Mouse (Mus musculus) heart, postnatal 36 days (tissue): ENCODE results near the gene Pnpla1. TPM values are rescaled to one million over a fixed set of nuclear protein-coding genes. Genes with fewer than 3 reads are reported as not detected.
"Not testable (repeated sequence)": the region's sequence is repeated elsewhere in the genome, so short reads cannot be mapped to it uniquely, and the experiment has no call there.

Source experiments
- DNase-seq, 2 experiments: peaks; one replicate each; pipeline ENCODE4 v3.0.0; 2021 to 2022
- intact Hi-C: fragments of 180-260 bp; cut with DNase I; formaldehyde crosslinking; loops from one replicate; pipeline ENCODE4 v1.15.1; 2025
- total RNA-seq, 2 experiments: library from RNA; stranded (reverse); gene quantifications; 2 replicates each; pipeline ENCODE4 v1.2.3; 2021

Gene Pnpla1
- total RNA-seq, 2 experiments from 2014 or later: not detected

DNA sequence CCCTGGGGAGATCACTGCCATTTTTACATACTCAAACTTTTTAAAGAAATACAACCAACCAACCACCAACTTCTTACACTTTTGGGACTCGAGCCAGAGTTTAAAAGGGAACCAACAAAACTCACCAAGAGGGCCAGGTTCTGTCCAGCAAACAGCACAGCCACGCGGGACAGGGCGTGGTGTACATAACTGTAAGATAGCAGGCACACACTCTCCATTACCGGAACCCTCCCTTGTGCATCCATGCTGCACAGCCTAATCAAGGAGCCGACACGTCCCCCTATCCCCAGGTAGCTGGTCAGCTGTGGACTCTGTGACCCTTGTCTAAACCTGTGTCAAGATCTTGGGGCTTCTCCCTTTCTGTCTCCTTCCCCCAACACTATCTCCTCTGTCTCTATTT is 20.4 kb upstream of the Pnpla1 start:
- no peak for DNase-seq
- intact Hi-C loops: no loop called here

GRCm38 (mm10) chr17:28841947-28842346 is 16.3 kb upstream of the Pnpla1 start:
- intact Hi-C loops: not testable (repeated sequence)

GRCm38 (mm10) chr17:28843665-28844064 is 14.5 kb upstream of the Pnpla1 start:
- no peak for DNase-seq
- intact Hi-C loops: no loop called here

More at GRCm38 (mm10) chr17:28841947-28842346, 16.3 kb upstream of the Pnpla1 start:
- not testable (repeated sequence) for DNase-seq

DNA sequence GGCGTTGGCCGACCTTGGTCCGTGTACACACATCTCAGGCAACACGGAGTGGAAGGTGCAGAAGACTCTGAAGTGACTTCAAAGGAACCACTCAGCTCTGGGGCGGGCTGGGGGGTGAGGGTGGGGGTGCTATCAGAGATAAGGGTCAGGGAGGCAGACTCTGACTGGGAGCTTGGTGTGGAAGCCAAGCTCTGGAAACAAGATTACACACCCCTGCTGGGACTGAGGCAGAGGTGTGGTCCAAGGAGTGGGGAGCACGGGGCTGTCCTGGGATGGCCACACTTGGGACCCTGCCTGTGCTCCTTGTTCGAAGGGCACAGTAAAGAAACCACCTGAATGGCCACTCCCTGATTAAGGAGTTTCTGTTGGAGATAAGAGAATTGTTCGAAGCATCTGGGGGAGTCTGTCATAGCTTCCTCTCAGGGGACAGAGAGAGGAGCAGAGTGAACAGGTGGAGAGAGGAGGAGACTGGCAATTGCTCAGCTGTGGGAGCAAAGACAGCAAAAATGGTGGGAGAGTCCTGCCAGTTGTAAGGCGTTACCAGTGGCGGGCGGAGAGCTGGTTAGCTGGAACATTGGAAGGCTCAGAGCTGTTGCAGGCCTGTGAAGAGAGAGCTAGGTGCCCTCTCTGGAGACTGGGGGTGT is 11.1 kb upstream of the Pnpla1 start:
- intact Hi-C loops: no loop called here
- no peak for DNase-seq

- intact Hi-C loops: no loop called here
- no peak for DNase-seq
Measured at GRCm38 (mm10) chr17:28850511-28850910, 7.7 kb upstream of the Pnpla1 start.

DNA sequence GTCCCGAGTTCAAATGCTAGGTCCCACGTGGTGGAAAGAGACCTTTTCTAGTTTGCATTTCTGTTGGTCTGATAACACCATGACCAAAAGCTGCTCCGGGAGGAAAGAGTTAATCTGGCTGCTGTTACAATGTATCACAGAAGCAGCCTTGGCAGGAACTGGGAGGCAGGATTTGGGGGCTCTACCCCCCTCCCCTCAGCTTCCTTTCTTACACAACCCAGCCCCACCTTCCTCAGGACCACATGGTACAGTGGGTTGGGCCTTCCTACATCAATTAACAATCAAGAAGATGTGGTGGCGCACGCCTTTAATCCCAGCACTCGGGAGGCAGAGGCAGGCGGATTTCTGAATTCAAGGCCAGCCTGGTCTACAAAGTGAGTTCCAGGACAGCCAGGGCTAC is 3.8 kb upstream of the Pnpla1 start:
- intact Hi-C loops: no loop called here
- DNase-seq: no peak

- DNase-seq: peak in 1 of 2 experiments; percentile 22
Measured at GRCm38 (mm10) chr17:28855166-28855885, 2.9 kb upstream of the Pnpla1 start.

DNA sequence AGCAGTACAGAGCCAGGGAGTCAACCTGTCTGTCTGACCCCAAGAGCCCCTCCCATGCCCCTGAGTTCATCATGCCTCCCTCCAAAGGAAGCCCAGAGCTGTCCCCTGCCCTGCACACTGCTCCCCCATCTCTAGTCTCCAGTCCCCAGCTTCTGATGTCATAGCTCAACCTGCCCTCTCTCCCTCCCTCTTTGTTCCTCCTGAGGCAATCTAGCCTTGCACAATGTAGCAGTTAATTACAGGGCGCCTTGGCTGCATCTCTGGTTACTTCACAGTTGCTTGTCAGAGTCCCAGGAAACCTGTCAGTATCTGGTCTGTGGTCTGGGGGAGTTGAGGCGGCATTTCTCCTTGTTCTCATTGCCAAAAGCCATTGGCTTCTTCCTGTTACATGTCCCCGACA is 2.2 kb upstream of the Pnpla1 start:
- DNase-seq: no peak
- intact Hi-C loops: no loop called here

More at GRCm38 (mm10) chr17:28855166-28855885, 2.9 kb upstream of the Pnpla1 start:
- intact Hi-C loops: no loop called here

- intact Hi-C loops: no loop called here
- DNase-seq: no peak
Measured at GRCm38 (mm10) chr17:28863926-28864325, 5.7 kb downstream of the Pnpla1 start.

DNA sequence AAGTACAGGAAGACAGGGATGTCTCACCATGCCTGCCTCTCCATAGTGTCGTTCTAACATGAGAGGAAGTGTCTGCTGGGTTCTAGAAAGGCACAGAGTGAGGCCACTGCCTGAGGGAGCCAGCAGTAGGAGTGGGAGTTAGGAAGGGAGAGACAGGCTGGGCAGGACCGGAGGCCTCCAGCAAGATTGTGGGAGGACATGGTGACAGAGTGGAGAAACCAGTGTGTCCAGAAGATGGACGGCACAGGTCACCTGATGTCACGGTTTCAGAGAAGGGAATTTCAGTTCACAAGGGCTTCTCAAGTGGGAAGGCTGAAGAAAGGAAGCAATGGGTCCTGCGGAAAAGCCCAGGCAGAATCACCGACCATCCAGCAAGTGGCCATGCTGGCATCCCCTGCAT is 6.3 kb downstream of the Pnpla1 start:
- DNase-seq: no peak
- intact Hi-C loops: no loop called here

DNA sequence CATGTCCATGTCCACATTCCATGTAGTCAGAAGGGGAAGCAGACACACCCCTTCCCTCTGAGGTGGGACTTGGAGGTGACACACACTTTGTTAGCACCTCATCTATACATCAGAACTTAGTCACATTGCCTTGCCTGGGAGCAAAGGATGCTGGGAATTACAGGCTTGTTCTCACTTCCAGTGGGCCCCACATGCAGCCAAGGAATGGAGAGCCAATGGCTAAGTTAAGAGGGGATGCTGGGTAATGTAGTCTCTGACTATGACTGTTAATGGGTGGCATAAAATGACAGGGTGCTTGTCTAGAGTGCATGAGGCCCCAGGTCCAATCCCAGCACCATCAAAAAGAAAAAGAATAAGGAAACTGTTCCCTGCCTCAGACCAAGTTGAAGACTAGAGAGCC is 8.7 kb downstream of the Pnpla1 start:
- intact Hi-C loops: no loop called here
- DNase-seq: no peak

- DNase-seq: no peak
- intact Hi-C loops: no loop called here
Measured at GRCm38 (mm10) chr17:28867381-28867780, 9.2 kb downstream of the Pnpla1 start.

- intact Hi-C loops: no loop called here
- no peak for DNase-seq
Measured at GRCm38 (mm10) chr17:28869412-28870110, 11.3 kb downstream of the Pnpla1 start.

DNA sequence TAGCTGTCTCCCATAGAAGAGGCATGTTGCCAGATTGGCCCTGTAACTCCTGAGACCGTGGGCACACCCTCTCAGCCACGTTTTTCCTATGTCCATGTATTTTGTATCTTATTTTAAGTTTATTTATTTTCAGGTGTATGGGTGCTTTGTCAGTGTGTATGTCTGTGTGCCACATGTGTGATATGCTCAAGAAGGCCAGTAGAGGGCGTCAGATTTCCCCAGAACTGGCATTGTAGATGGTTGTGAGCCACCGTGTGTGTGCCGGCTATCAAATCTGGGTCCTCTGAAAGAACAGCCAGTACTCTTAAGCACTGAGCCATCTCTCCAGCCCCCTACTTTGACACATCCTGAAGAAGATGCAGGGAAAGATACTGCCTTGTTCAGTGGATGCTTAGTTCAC is 12.2 kb downstream of the Pnpla1 start:
- intact Hi-C loops: no loop called here
- DNase-seq: no peak

- intact Hi-C loops: no loop called here
- DNase-seq: no peak
Measured at GRCm38 (mm10) chr17:28871831-28872230, 13.6 kb downstream of the Pnpla1 start.

- DNase-seq: no peak
- intact Hi-C loops: no loop called here
Measured at GRCm38 (mm10) chr17:28872322-28872721, 14.1 kb downstream of the Pnpla1 start.

DNA sequence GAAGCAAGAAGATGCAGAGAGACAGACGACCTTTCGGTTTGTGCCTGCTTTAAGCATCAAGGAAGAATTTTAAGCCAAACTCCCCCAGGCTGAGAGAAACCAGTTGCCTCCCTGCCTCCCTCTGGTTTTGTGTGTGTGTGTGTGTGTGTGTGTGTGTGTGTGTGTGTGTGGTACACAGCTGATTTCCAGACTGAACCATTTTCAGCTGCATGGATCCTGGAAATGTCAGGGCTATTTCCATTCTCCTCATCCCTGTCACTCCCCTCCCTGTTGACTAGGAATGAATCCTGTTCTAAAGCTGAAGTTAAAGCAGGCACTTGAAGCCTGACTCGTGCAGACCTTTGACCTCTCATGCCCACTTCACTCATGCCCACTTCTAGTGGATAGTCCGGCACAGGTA is 16.0 kb downstream of the Pnpla1 start:
- intact Hi-C loops: no loop called here

DNA sequence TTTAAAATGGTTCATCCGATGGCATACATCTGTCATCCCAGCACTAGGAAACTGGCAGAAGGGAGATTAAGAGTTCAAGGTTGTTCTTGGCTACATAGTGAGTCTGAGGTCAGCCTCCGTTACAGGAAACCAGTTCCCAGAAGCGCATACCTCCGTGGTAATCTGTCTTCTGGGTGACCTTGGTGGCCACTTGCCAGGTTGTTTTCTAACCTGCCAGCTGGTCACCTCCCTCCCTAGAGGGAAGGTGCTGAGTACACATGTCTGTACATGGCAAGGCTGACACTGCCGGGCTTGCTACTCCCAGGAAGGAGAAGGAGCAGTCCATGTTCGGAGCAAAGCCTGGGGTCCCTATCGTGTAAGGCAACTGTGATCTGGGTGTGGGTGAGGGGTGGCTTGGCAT is 16.6 kb downstream of the Pnpla1 start:
- intact Hi-C loops: no loop called here
- DNase-seq: peak; percentile 45 to 58

More for the DNA sequence above, 16.0 kb downstream of the Pnpla1 start:
- no peak for DNase-seq

DNA sequence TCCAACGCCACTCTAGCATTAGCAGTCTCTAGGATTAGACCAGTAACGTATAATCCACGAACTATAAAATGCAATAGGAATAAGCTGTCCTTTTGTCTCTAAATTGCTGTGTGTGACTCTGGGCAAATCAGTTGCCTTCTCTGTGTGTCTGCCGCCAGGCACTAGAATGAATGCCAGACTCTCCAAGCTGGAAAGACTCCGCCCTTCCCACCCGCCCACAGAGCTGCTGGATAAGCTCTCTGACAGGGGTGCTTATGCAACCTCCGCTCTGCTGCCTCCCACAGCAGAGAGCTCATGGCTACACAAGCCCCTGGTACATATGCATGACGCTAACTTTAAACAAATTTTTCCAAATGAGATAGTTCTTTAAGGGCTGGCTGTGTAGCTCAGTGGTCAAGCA is 17.1 kb downstream of the Pnpla1 start:
- intact Hi-C loops: no loop called here
- DNase-seq: peak; percentile 54 to 56

GRCm38 (mm10) chr17:28876331-28876730 is 18.1 kb downstream of the Pnpla1 start:
- intact Hi-C loops: no loop called here
- DNase-seq: no peak

DNA sequence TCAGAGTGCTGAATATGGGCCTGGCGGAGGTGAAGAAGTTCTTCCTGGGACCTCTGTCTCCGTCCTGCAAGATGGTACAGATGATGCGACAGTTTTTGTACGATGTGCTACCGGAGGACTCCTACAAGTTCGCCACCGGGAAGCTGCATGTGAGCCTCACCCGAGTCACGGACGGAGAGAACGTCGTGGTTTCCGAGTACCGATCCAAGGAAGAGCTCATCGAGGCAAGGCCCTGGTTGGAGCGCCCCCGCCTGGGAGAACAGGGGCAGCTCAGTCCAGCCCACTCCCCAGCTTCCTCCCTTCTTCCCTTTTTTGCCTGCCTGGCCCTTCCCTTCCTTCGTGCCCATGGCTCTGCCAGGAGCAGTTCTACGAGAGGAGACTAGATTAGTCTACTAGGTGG is 18.6 kb downstream of the Pnpla1 start:
- intact Hi-C loops: no loop called here

More for the DNA sequence above, 18.6 kb downstream of the Pnpla1 start:
- DNase-seq: peak in 1 of 2 experiments; percentile 15
